ENCODE assay signal across 8 mouse cellular contexts in genomic region chr10:77606855-77607254, GRCm38 (mm10). TPM values are rescaled to one million over a fixed set of nuclear protein-coding genes. Genes with fewer than 3 reads are reported as not detected.
DNase-seq lines count a peak whose midpoint lies in the region; ATAC-seq and TF ChIP-seq lines count a peak whose summit lies in the region.

No protein-coding gene starts in this region.

- ATAC-seq in hindbrain, embryonic 14.5 days (ENCODE audit: low FRiP score): no peak; the same call in 1 of the 2 replicates
- ATAC-seq in midbrain, embryonic 11.5 days (ENCODE audit: low FRiP score): no peak; the same call in 1 of the 2 replicates

- H3K9me3 ChIP-seq in hindbrain, embryonic 14.5 days (ENCODE audit: control insufficient read depth, low read length): 0 out of 2 replicates have a peak, but pooled peaks cover 4% of the 10 kb centered on the region
- peaks cover 3% of the 10 kb centered on the region; the same call in 1 of the 2 replicates for H3K9me3 ChIP-seq in midbrain, embryonic 11.5 days (ENCODE audit: control insufficient read depth, low read length)

- no peaks in the 10 kb centered on the region for H3K27me3 ChIP-seq in hindbrain, embryonic 14.5 days (ENCODE audit: control insufficient read depth, insufficient read depth, low read length)
- no peaks in the 10 kb centered on the region for H3K27me3 ChIP-seq in midbrain, embryonic 11.5 days (ENCODE audit: control insufficient read depth, insufficient read depth, low read length)

- peaks cover 29% of the 10 kb centered on the region for H3K36me3 ChIP-seq in hindbrain, embryonic 14.5 days (replicated peaks; ENCODE audit: control insufficient read depth, insufficient read depth)
- peaks cover 7% of the 10 kb centered on the region; the same call in 1 of the 2 replicates for H3K36me3 ChIP-seq in midbrain, embryonic 11.5 days (ENCODE audit: control insufficient read depth, insufficient read depth, low read length)

- H3K4me2 ChIP-seq in hindbrain, embryonic 14.5 days (replicated peaks): peak overlapping the region; percentile 86
- peak overlapping the region; percentile 79 for H3K4me2 ChIP-seq in midbrain, embryonic 11.5 days

- no peak for DNase-seq in layer of hippocampus, adult 2 months (ENCODE audit: low spot score in 2 of 2)
- no peak for DNase-seq in layer of hippocampus, adult 9-10 months (ENCODE audit: low spot score)
- no peak for DNase-seq in hindbrain, embryonic 14.5 days (ENCODE audit: low spot score)
- no peak for DNase-seq in midbrain, embryonic 11.5 days (ENCODE audit: low spot score, missing footprints)
- no peak for DNase-seq in adrenal gland, postnatal 10 days
- DNase-seq in right cerebral cortex, postnatal 4 days: no peak
- no peak for DNase-seq in gastrocnemius, postnatal 25 days

- TF ChIP-seq CTCF in layer of hippocampus, adult 2 months (conservative IDR thresholded peaks at IDR 0.05): no peak
- no peak for TF ChIP-seq CTCF in bone marrow, adult 2 months (IDR thresholded peaks at IDR 0.05; ENCODE audit: control insufficient read depth, insufficient read depth, low read length)

- peak overlapping the region; percentile 63 for H3K4me3 ChIP-seq in layer of hippocampus, adult 2 months
- H3K4me3 ChIP-seq in bone marrow, adult 2 months (replicated peaks; ENCODE audit: control insufficient read depth, low read depth, low read length): peak overlapping the region; percentile 85
- peak overlapping the region; percentile 66 for H3K4me3 ChIP-seq in hindbrain, embryonic 14.5 days (replicated peaks; ENCODE audit: low read length)
- H3K4me3 ChIP-seq in midbrain, embryonic 11.5 days (ENCODE audit: low read depth, low read length): peak overlapping the region; percentile 79

- WGBS in bone marrow, adult 2 months: 8% methylated on average over 7 of the region's 7 CpGs
- WGBS in hindbrain, embryonic 14.5 days: 48% methylated on average over 7 of the region's 7 CpGs
- 48% methylated on average over 7 of the region's 7 CpGs for WGBS in midbrain, embryonic 11.5 days

- H3K9ac ChIP-seq in hindbrain, embryonic 14.5 days: peak overlapping the region; percentile 78
- H3K9ac ChIP-seq in midbrain, embryonic 11.5 days (ENCODE audit: low read length): peak overlapping the region; percentile 87

- H3K4me1 ChIP-seq in bone marrow, adult 2 months (ENCODE audit: control insufficient read depth, insufficient read depth, low read length): peaks cover 2% of the 10 kb centered on the region; the same call in 1 of the 2 replicates
- H3K4me1 ChIP-seq in hindbrain, embryonic 14.5 days (replicated peaks; ENCODE audit: control insufficient read depth, insufficient read depth, low read length): peaks cover 14% of the 10 kb centered on the region
- peaks cover 13% of the 10 kb centered on the region for H3K4me1 ChIP-seq in midbrain, embryonic 11.5 days (ENCODE audit: control insufficient read depth, insufficient read depth, low read length)

- no peak for TF ChIP-seq POLR2A in bone marrow, adult 2 months (IDR thresholded peaks at IDR 0.05; ENCODE audit: borderline replicate concordance, control insufficient read depth, low read depth, low read length)

- H3K27ac ChIP-seq in layer of hippocampus, adult 2 months: peak overlapping the region; percentile 99
- peak overlapping the region; percentile 93 for H3K27ac ChIP-seq in bone marrow, adult 2 months (ENCODE audit: control insufficient read depth, insufficient read depth, low read depth, low read length, poor library complexity)
- H3K27ac ChIP-seq in hindbrain, embryonic 14.5 days: peak overlapping the region; percentile 92
- no peak overlapping the region; the same call in 1 of the 2 replicates for H3K27ac ChIP-seq in midbrain, embryonic 11.5 days (ENCODE audit: low read depth, low read length)

RNA-seq across cellular contexts. Expression of gene Gm49325, which starts 0.9 kb away (rescaled TPM):
- 10 to 100 TPM; 18.3 to 27.0 TPM for total RNA-seq in layer of hippocampus, adult 2 months (2021)
- polyA plus RNA-seq in bone marrow, adult 2 months (2011; ENCODE audit: insufficient read depth, insufficient read length, low replicate concordance, missing spikeins): not detected in 2 replicates
- polyA plus RNA-seq in hindbrain, embryonic 14.5 days (2014; fragmentation: Nextera tagmentation; extraction: Ambion mirVana): 3.8 and 5.1 TPM in 2 replicates
- polyA plus RNA-seq in midbrain, embryonic 11.5 days (2014; fragmentation: Nextera tagmentation; extraction: Ambion mirVana): 2.4 TPM in 1 of 2 replicates, not detected in the other
- total RNA-seq in adrenal gland, postnatal 10 days (2021): 10 to 100 TPM; 22.3 to 30.4 TPM
- 1 to 10 TPM; 6.5 to 7.4 TPM for total RNA-seq in gastrocnemius, postnatal 25 days (2021)

RNA-seq across cellular contexts. Expression of gene Sumo3, which starts 1.0 kb away (rescaled TPM):
- total RNA-seq in layer of hippocampus, adult 2 months (2021): 100 to 1,000 TPM; 131 to 138 TPM
- 69.9 and 76.0 TPM in 2 replicates for polyA plus RNA-seq in bone marrow, adult 2 months (2011; ENCODE audit: insufficient read depth, insufficient read length, low replicate concordance, missing spikeins)
- 235 and 260 TPM in 2 replicates for polyA plus RNA-seq in hindbrain, embryonic 14.5 days (2014; fragmentation: Nextera tagmentation; extraction: Ambion mirVana)
- polyA plus RNA-seq in midbrain, embryonic 11.5 days (2014; fragmentation: Nextera tagmentation; extraction: Ambion mirVana): 338 and 353 TPM in 2 replicates
- 100 to 1,000 TPM; 119 to 125 TPM for total RNA-seq in adrenal gland, postnatal 10 days (2021)
- 10 to 100 TPM; 32.8 to 36.7 TPM for total RNA-seq in gastrocnemius, postnatal 25 days (2021)

RNA-seq across cellular contexts. Expression of gene Ube2g2, which starts 15.2 kb away (rescaled TPM):
- total RNA-seq in layer of hippocampus, adult 2 months (2021): 10 to 100 TPM; 81.6 to 95.4 TPM
- 21.5 and 35.5 TPM in 2 replicates for polyA plus RNA-seq in bone marrow, adult 2 months (2011; ENCODE audit: insufficient read depth, insufficient read length, low replicate concordance, missing spikeins)
- polyA plus RNA-seq in hindbrain, embryonic 14.5 days (2014; fragmentation: Nextera tagmentation; extraction: Ambion mirVana): 54.1 and 54.7 TPM in 2 replicates
- polyA plus RNA-seq in midbrain, embryonic 11.5 days (2014; fragmentation: Nextera tagmentation; extraction: Ambion mirVana): 42.8 and 47.6 TPM in 2 replicates
- 10 to 100 TPM; 44.4 to 46.1 TPM for total RNA-seq in adrenal gland, postnatal 10 days (2021)
- total RNA-seq in gastrocnemius, postnatal 25 days (2021): 10 to 100 TPM; 81.7 to 84.9 TPM

RNA-seq across cellular contexts. Expression of gene Pttg1ip, which starts 25.3 kb away (rescaled TPM):
- total RNA-seq in layer of hippocampus, adult 2 months (2021): 10 to 100 TPM; 76.9 to 77.5 TPM
- 38.1 and 67.0 TPM in 2 replicates for polyA plus RNA-seq in bone marrow, adult 2 months (2011; ENCODE audit: insufficient read depth, insufficient read length, low replicate concordance, missing spikeins)
- 79.9 and 80.2 TPM in 2 replicates for polyA plus RNA-seq in hindbrain, embryonic 14.5 days (2014; fragmentation: Nextera tagmentation; extraction: Ambion mirVana)
- 68.5 and 73.2 TPM in 2 replicates for polyA plus RNA-seq in midbrain, embryonic 11.5 days (2014; fragmentation: Nextera tagmentation; extraction: Ambion mirVana)
- total RNA-seq in adrenal gland, postnatal 10 days (2021): 100 to 1,000 TPM; 160 to 178 TPM
- total RNA-seq in gastrocnemius, postnatal 25 days (2021): 10 to 100 TPM; 26.1 to 29.1 TPM
